Mouse (Mus musculus) macrophage (primary cell): ENCODE results near the gene Gm44511. TPM values are rescaled to one million over a fixed set of nuclear protein-coding genes. Genes with fewer than 3 reads are reported as not detected.
"Not testable (repeated sequence)": the region's sequence is repeated elsewhere in the genome, so short reads cannot be mapped to it uniquely, and the experiment has no call there.

Source experiments
- H3K27ac ChIP-seq: fragments of 350-480 bp; formaldehyde crosslinking; 2 replicates; pipeline ENCODE4 v1.9.0; 2021
- H3K36me3 ChIP-seq: fragments of 350-480 bp; formaldehyde crosslinking; 2 replicates; pipeline ENCODE4 v1.9.0; 2021; ENCODE audit errors: inconsistent target
- H3K4me3 ChIP-seq: fragments of 350-480 bp; formaldehyde crosslinking; 2 replicates; pipeline ENCODE4 v1.9.0; 2021; ENCODE audit errors: inconsistent target
- H3K79me2 ChIP-seq: fragments of 350-480 bp; formaldehyde crosslinking; 2 replicates; pipeline ENCODE4 v1.9.0; 2021; ENCODE audit errors: inconsistent target
- WGBS: methylation state at CpG from one replicate; pipeline ENCODE4 v1.1.7; 2026; ENCODE audit warnings: inconsistent platforms; ENCODE audit not compliant: missing documents; 5-methylcytosine and 5-hydroxymethylcytosine counted together
- polyA plus RNA-seq: library from polyadenylated mRNA; stranded (reverse); fragments of 250-400 nt; gene quantifications from 3 replicates; pipeline ENCODE4 v1.2.4, GENCODE M21; 2018; ENCODE audit warnings: inconsistent platforms

Gene Gm44511
- polyA plus RNA-seq, 1 experiment from 2014 or later: not detected

- H3K4me3 ChIP-seq: no peak overlapping the region
- no peak overlapping the region for H3K27ac ChIP-seq
- no peaks in the 10 kb centered on the region for H3K79me2 ChIP-seq
- H3K36me3 ChIP-seq: no peaks in the 10 kb centered on the region
- 44% methylated on average over 7 of the region's 8 CpGs for WGBS
Observed at GRCm38 (mm10) chr6:128836191-128836954, 10.3 kb upstream of the Gm44511 start.

- Histone ChIP-seq H3K36me3 (no peaks in the 10 kb centered on the region), H3K79me2 (no peaks in the 10 kb centered on the region), H3K27ac (no peak overlapping the region), H3K4me3 (no peak overlapping the region)
- 61% methylated on average over 4 of the region's 4 CpGs for WGBS
Observed at GRCm38 (mm10) chr6:128835571-128835970, 9.5 kb upstream of the Gm44511 start.

GRCm38 (mm10) chr6:128833046-128833445, 6.9 kb upstream of the Gm44511 start:
- WGBS: 72% methylated on average over 10 of the region's 10 CpGs
- Histone ChIP-seq H3K4me3 (no peak overlapping the region), H3K79me2 (no peaks in the 10 kb centered on the region), H3K27ac (no peak overlapping the region), H3K36me3 (no peaks in the 10 kb centered on the region)

- no peak overlapping the region for H3K27ac ChIP-seq
- H3K79me2 ChIP-seq: no peaks in the 10 kb centered on the region
- no peak overlapping the region for H3K4me3 ChIP-seq
- 30% methylated on average over 4 of the region's 4 CpGs for WGBS
- no peaks in the 10 kb centered on the region for H3K36me3 ChIP-seq
Observed at GRCm38 (mm10) chr6:128829837-128830236, 3.7 kb upstream of the Gm44511 start.

- H3K27ac ChIP-seq: no peak overlapping the region
- H3K36me3 ChIP-seq: no peaks in the 10 kb centered on the region
- WGBS: 47% methylated on average over 3 of the region's 3 CpGs
- H3K79me2 ChIP-seq: no peaks in the 10 kb centered on the region
- H3K4me3 ChIP-seq: no peak overlapping the region
Observed at GRCm38 (mm10) chr6:128826781-128827180, 666 bp upstream of the Gm44511 start.

- 85% methylated on average over 4 of the region's 4 CpGs for WGBS
Observed at GRCm38 (mm10) chr6:128818083-128818802, 7.9 kb downstream of the Gm44511 start.

GRCm38 (mm10) chr6:128808532-128808931, 17.6 kb downstream of the Gm44511 start:
- 82% methylated on average over 5 of the region's 5 CpGs for WGBS
- Histone ChIP-seq H3K4me3 (no peak overlapping the region), H3K79me2 (no peaks in the 10 kb centered on the region), H3K36me3 (no peaks in the 10 kb centered on the region), H3K27ac (no peak overlapping the region)

More at GRCm38 (mm10) chr6:128818083-128818802, 7.9 kb downstream of the Gm44511 start:
- H3K36me3 ChIP-seq: no peaks in the 10 kb centered on the region
- no peak overlapping the region for H3K27ac ChIP-seq
- no peaks in the 10 kb centered on the region for H3K79me2 ChIP-seq
- H3K4me3 ChIP-seq: no peak overlapping the region

- H3K27ac ChIP-seq: no peak overlapping the region
- no peak overlapping the region for H3K4me3 ChIP-seq
- H3K79me2 ChIP-seq: no peaks in the 10 kb centered on the region
- no peaks in the 10 kb centered on the region for H3K36me3 ChIP-seq
- WGBS: 72% methylated on average over 3 of the region's 3 CpGs
Observed at GRCm38 (mm10) chr6:128807021-128807420, 19.1 kb downstream of the Gm44511 start.

- H3K79me2 ChIP-seq, H3K27ac ChIP-seq, H3K36me3 ChIP-seq, H3K4me3 ChIP-seq: not testable (repeated sequence)
- 73% methylated on average over 7 of the region's 7 CpGs for WGBS
Observed at GRCm38 (mm10) chr6:128804823-128805640, 21.1 kb downstream of the Gm44511 start.

- WGBS: 9% methylated on average over 26 of the region's 26 CpGs
- Histone ChIP-seq H3K36me3 (no peaks in the 10 kb centered on the region), H3K27ac (no peak overlapping the region), H3K79me2 (no peaks in the 10 kb centered on the region), H3K4me3 (peak overlapping the region; percentile 20; the same call in 1 of the 2 replicates)
Observed at GRCm38 (mm10) chr6:128802999-128803857, 22.9 kb downstream of the Gm44511 start.

GRCm38 (mm10) chr6:128802557-128802956, 23.6 kb downstream of the Gm44511 start:
- Histone ChIP-seq H3K36me3 (no peaks in the 10 kb centered on the region), H3K4me3 (peak overlapping the region; percentile 20; the same call in 1 of the 2 replicates), H3K79me2 (no peaks in the 10 kb centered on the region), H3K27ac (no peak overlapping the region)
- 35% methylated on average over 9 of the region's 10 CpGs for WGBS

- not testable (repeated sequence) for H3K79me2 ChIP-seq, H3K36me3 ChIP-seq, H3K27ac ChIP-seq, H3K4me3 ChIP-seq
- WGBS: 93% methylated on average over 3 of the region's 5 CpGs
Observed at GRCm38 (mm10) chr6:128800696-128801095, 25.4 kb downstream of the Gm44511 start.

GRCm38 (mm10) chr6:128799896-128800270, 26.2 kb downstream of the Gm44511 start:
- no peaks in the 10 kb centered on the region for H3K36me3 ChIP-seq
- no peak overlapping the region for H3K27ac ChIP-seq
- 30% methylated on average over 7 of the region's 7 CpGs for WGBS
- H3K79me2 ChIP-seq: no peaks in the 10 kb centered on the region
- H3K4me3 ChIP-seq: peak overlapping the region; percentile 81
